Comparison of ENCODE assay signal across 9 mouse cellular contexts in genomic region chr10:10557085-10557484, GRCm38 (mm10). TPM values are rescaled to one million over a fixed set of nuclear protein-coding genes. Genes with fewer than 3 reads are reported as not detected.
DNase-seq lines count a peak whose midpoint lies in the region; ATAC-seq and TF ChIP-seq lines count a peak whose summit lies in the region.
"Had no signal": no experiment of that assay in that cellular context is flagged by ENCODE, and none has a peak within 500 bp of the region (broad histone marks: within the 10 kb centered on the region; RNA-seq: fewer than 3 reads in every experiment).

No protein-coding gene starts in this region.

- no peaks in the 10 kb centered on the region for H3K27me3 ChIP-seq in intestine, postnatal 0 days (replicated peaks; ENCODE audit: control insufficient read depth, insufficient read depth, low read length)

- no peak for TF ChIP-seq CTCF in intestine, postnatal 0 days (IDR thresholded peaks at IDR 0.05; ENCODE audit: low read depth)

- H3K9ac ChIP-seq in intestine, postnatal 0 days (ENCODE audit: low read depth, low read length), result peak overlapping the region; percentile 72

- no peaks in the 10 kb centered on the region for H3K36me3 ChIP-seq in intestine, postnatal 0 days (ENCODE audit: control insufficient read depth, insufficient read depth)

- ATAC-seq in intestine, postnatal 0 days, result no peak

- intact Hi-C loops in left cerebral cortex, postnatal 4 days (cut with DNase I), result loop anchor here (5.0 kb wide), 1 partner anchor 150 kb away; no protein-coding TSS in a partner anchor

- H3K4me2 ChIP-seq in intestine, postnatal 0 days (replicated peaks; ENCODE audit: low read depth), result peak overlapping the region; percentile 95

- DNase-seq in left cerebral cortex, postnatal 4 days, result peak; percentile 10
- DNase-seq in left cerebral cortex, adult 8-10 months (ENCODE audit: low spot score in 2 of 2), result no peak
- peak; percentile 44 to 53 for DNase-seq in cerebellum, postnatal 10 days
- peak; percentile 23 to 45 for DNase-seq in heart, adult 18-20 months
- DNase-seq in lung, adult 18-20 months, result peak; percentile 27 to 53
- DNase-seq in ovary, postnatal 14 days (ENCODE audit: low spot score), result peak; percentile 36
- no peak for DNase-seq in spleen, postnatal 4 days (ENCODE audit: low spot score in 2 of 2)

- 0 out of 2 replicates have a peak, but pooled peaks cover 3% of the 10 kb centered on the region for H3K4me1 ChIP-seq in intestine, postnatal 0 days (replicated peaks; ENCODE audit: control insufficient read depth, insufficient read depth, low read length)

- H3K4me3 ChIP-seq in intestine, postnatal 0 days (ENCODE audit: low read depth, low read length), result peak overlapping the region; percentile 76

- H3K9me3 ChIP-seq in intestine, postnatal 0 days (ENCODE audit: control insufficient read depth), result no peaks in the 10 kb centered on the region

- 4% methylated on average over 8 of the region's 8 CpGs for WGBS in intestine, postnatal 0 days

- peak overlapping the region; percentile 62; the same call in 1 of the 2 replicates for H3K27ac ChIP-seq in intestine, postnatal 0 days (ENCODE audit: low read depth, low read length)

RNA-seq across cellular contexts. Expression of gene Rab32, which starts 1.0 kb away (rescaled TPM):
- total RNA-seq in left cerebral cortex, postnatal 4 days (2021), result 1 to 10 TPM; 1.5 to 1.7 TPM
- 1 to 10 TPM; 2.2 to 3.1 (median 2.8) TPM for total RNA-seq in left cerebral cortex, adult 8-10 months (2022)
- 1 to 10 TPM; 1.6 to 2.1 TPM for total RNA-seq in heart, adult 18-20 months (2021)
- polyA plus RNA-seq in intestine, postnatal 0 days (2015; fragmentation: Nextera tagmentation; extraction: Ambion mirVana), result 28.0 and 28.5 TPM in 2 replicates
- total RNA-seq: MEL had no signal

Comparison
In these comparisons a context has a peak if more than half of its experiments do, and no peak if none do; other contexts are left out.
1. DNase-seq: peak in left cerebral cortex, postnatal 4 days (single experiment), cerebellum, postnatal 10 days (2 of 2), heart, adult 18-20 months (2 of 2), lung, adult 18-20 months (2 of 2) and ovary, postnatal 14 days (single experiment); none in left cerebral cortex, adult 8-10 months (0 of 2) and spleen, postnatal 4 days (0 of 2).